Mouse (Mus musculus): ENCODE data around the gene Cldn13. TPM values are rescaled to one million over a fixed set of nuclear protein-coding genes. Genes with fewer than 3 reads are reported as not detected.

Cldn13 gene
- total and polyA plus RNA-seq, 3 experiments, result 1.9 to 41.2 TPM; not detected in 1

DNA sequence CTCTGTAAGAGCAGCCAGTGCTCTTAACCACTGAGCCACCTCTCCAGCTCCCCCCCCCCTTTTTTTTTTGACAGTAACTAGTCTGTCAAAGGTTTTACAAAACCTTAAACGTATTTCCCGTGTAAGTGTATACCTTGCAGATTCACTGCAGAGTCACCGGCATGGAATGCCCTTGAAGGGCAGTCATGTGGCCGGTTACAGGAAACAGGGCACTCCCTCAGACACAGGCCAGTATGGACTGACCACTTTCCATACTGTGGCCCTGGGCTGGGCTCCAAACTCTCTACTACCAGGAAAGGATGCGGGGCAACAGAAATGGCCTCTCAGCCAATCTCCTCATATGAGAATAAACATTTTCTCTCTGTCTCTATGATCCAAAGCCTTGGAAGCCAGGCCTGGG is 40.2 kb upstream of the Cldn13 start:
- DNase-seq (ENCODE audit: low spot score) (no peak), ATAC-seq (ENCODE audit: extremely low read depth, insufficient number of reproducible peaks, low FRiP score, poor library complexity, severe bottlenecking) (no peak)
- Histone ChIP-seq H3K4me3 (ENCODE audit: low read depth, low read length) (no peak overlapping the region), H3K4me1 (ENCODE audit: insufficient read depth, low read depth, low read length) (peaks cover 23% of the 10 kb centered on the region), H3K36me3 (replicated peaks) (no peaks in the 10 kb centered on the region), H3K27me3 (ENCODE audit: insufficient read depth, low read length) (peaks cover 41% of the 10 kb centered on the region), H3K9me3 (replicated peaks) (no peaks in the 10 kb centered on the region)
- TF ChIP-seq GATA2 (IDR thresholded peaks at IDR 0.05; ENCODE audit: borderline replicate concordance, low read depth, low read length) (no peak), CTCF (IDR thresholded peaks at IDR 0.05; ENCODE audit: low read depth, low read length) (no peak), TAL1 (conservative IDR thresholded peaks at IDR 0.05; ENCODE audit: low read depth, low read length) (no peak), GATA1 (IDR thresholded peaks at IDR 0.05; ENCODE audit: borderline replicate concordance, low read length) (no peak), POLR2AphosphoS5 (IDR thresholded peaks at IDR 0.05; ENCODE audit: insufficient replicate concordance, low read depth, low read length) (no peak)

DNA sequence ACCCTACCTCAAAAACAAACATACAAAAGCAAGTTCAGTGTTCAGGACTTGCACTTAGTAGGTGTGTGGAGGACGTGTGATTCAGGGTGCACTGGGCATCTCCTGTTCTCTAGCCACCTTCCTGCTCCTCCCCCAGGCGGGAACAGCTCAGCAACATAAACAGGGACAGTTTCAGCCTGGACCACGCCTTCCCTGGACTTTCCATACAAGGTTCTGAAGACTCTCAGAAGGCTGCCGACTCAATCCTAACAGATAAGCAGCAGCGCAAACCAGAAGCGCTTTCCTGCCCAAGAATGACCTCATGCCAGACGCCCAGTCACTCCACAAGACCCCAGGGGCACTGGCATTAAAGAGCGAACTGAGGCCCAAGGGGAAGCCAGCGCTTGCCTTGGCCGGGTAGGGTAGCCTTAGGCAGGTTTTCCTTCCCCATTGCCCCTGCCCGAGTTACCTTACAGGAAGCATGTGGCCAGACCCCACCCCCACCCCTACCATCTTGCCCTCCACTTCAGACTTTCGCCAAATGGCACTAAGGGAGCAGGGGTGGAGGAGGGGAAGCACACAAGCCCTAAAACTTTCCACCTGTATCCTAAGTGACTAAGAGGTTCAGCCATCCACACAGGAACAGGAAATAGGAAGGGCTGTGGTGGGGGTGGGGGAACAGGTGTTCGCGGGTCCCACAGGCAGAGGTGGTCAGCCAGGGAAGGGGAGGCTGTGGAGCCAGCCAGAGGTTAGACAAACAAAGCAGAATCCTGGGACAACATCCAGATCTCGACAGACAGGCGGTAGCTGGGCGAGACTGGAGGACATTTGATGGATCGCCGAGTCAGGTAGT is 35.9 kb upstream of the Cldn13 start:
- DNase-seq (ENCODE audit: low spot score), result no peak
- Histone ChIP-seq H3K27me3 (ENCODE audit: insufficient read depth, low read length) (peaks cover 49% of the 10 kb centered on the region), H3K4me3 (ENCODE audit: low read depth, low read length) (no peak overlapping the region), H3K4me1 (ENCODE audit: insufficient read depth, low read depth, low read length) (peaks cover 7% of the 10 kb centered on the region), H3K36me3 (replicated peaks) (no peaks in the 10 kb centered on the region), H3K9me3 (replicated peaks) (no peaks in the 10 kb centered on the region)
- ATAC-seq (ENCODE audit: extremely low read depth, insufficient number of reproducible peaks, low FRiP score, poor library complexity, severe bottlenecking), result no peak
- TF ChIP-seq CTCF (IDR thresholded peaks at IDR 0.05; ENCODE audit: low read depth, low read length) (no peak), GATA2 (IDR thresholded peaks at IDR 0.05; ENCODE audit: borderline replicate concordance, low read depth, low read length) (no peak), POLR2AphosphoS5 (IDR thresholded peaks at IDR 0.05; ENCODE audit: insufficient replicate concordance, low read depth, low read length) (no peak), GATA1 (IDR thresholded peaks at IDR 0.05; ENCODE audit: borderline replicate concordance, low read length) (no peak), TAL1 (conservative IDR thresholded peaks at IDR 0.05; ENCODE audit: low read depth, low read length) (no peak)

DNA sequence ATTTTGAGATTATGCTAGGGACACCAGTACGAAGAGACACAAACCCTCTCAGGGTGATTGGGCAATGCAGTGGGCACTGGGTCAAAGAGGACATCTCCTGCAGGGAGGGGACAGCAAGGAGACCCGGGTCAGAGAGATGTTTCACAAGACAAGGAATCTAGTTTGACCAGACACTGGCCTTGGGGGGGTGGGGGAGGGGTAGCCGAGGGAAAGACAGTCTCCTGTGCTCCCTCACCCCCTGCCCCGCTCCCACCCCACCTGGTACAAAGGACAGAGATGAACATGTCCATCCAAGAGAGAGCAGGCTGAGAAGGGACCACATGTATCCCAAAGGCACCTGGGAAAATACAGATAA is 32.7 kb upstream of the Cldn13 start:
- ATAC-seq (ENCODE audit: extremely low read depth, insufficient number of reproducible peaks, low FRiP score, poor library complexity, severe bottlenecking) (no peak), DNase-seq (ENCODE audit: low spot score) (no peak)
- no peaks in the 10 kb centered on the region for H3K36me3 ChIP-seq (replicated peaks)
- no peaks in the 10 kb centered on the region for H3K9me3 ChIP-seq (replicated peaks)
- TF ChIP-seq CTCF (IDR thresholded peaks at IDR 0.05; ENCODE audit: low read depth, low read length) (no peak), TAL1 (conservative IDR thresholded peaks at IDR 0.05; ENCODE audit: low read depth, low read length) (no peak), POLR2AphosphoS5 (IDR thresholded peaks at IDR 0.05; ENCODE audit: insufficient replicate concordance, low read depth, low read length) (no peak), GATA2 (IDR thresholded peaks at IDR 0.05; ENCODE audit: borderline replicate concordance, low read depth, low read length) (no peak), GATA1 (IDR thresholded peaks at IDR 0.05; ENCODE audit: borderline replicate concordance, low read length) (no peak)
- H3K27me3 ChIP-seq (ENCODE audit: insufficient read depth, low read length), result peaks cover 46% of the 10 kb centered on the region
- H3K4me1 ChIP-seq (ENCODE audit: insufficient read depth, low read depth, low read length), result peaks cover 7% of the 10 kb centered on the region
- H3K4me3 ChIP-seq (ENCODE audit: low read depth, low read length), result no peak overlapping the region

DNA sequence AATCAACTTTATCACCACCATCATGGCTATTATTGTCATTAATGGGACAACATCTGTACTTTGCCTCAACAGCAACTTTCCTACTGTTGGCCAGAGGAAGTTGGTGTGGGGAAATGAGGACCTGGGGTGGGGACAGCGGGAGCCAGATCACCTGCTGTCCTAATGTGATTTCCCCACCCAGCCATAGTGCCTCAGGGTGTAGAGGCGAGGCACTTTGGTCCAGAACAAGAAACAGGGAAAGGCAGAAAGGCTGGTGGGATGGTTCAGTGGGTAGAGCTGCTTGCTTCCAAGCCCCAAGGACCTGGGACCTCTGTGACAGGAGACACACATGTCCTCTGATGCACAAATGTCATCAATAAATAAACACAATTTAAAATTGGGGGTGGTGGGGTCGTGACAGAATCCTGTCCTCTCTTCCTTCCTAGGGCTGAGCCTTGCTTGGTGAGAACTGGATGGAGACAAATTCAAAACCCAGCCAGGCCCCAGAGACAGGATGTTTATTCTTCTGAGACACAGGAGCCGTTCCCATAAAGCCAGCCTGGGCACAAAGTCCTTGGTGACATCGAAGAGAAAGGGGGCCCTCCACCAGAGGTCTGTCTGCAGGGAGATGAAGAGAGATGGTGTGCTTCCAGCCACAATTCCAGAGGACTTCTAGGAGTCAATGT is 32.2 kb upstream of the Cldn13 start:
- Histone ChIP-seq H3K4me3 (ENCODE audit: low read depth, low read length) (no peak overlapping the region), H3K9me3 (replicated peaks) (no peaks in the 10 kb centered on the region), H3K4me1 (ENCODE audit: insufficient read depth, low read depth, low read length) (peaks cover 7% of the 10 kb centered on the region), H3K27me3 (ENCODE audit: insufficient read depth, low read length) (peaks cover 44% of the 10 kb centered on the region), H3K36me3 (replicated peaks) (no peaks in the 10 kb centered on the region)
- no peak for DNase-seq (ENCODE audit: low spot score)
- TF ChIP-seq GATA2 (IDR thresholded peaks at IDR 0.05; ENCODE audit: borderline replicate concordance, low read depth, low read length) (no peak), TAL1 (conservative IDR thresholded peaks at IDR 0.05; ENCODE audit: low read depth, low read length) (no peak), GATA1 (IDR thresholded peaks at IDR 0.05; ENCODE audit: borderline replicate concordance, low read length) (no peak), POLR2AphosphoS5 (IDR thresholded peaks at IDR 0.05; ENCODE audit: insufficient replicate concordance, low read depth, low read length) (no peak), CTCF (IDR thresholded peaks at IDR 0.05; ENCODE audit: low read depth, low read length) (no peak)
- ATAC-seq (ENCODE audit: extremely low read depth, insufficient number of reproducible peaks, low FRiP score, poor library complexity, severe bottlenecking), result no peak

DNA sequence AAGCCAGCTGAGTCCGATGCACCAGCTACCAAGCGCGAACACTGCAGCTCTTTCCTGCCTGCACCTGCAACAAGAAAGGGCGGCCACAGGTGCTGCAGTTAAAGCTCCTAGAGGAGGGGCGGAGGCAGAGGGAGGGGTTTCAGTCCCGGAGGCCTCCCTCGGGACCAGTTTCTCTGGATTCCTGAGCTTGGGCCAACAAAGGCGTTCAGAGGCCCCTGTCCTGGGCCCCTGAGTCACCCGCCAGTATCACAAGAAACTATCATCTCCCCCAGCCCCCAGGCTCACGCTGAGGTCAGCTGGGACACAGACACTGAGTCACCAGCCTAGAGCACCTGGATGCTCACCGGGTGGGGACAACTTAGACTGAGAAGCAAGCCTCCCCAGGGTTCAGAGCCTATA is 31.5 kb upstream of the Cldn13 start, which contains the start of gene Cldn4:
TSS of gene Cldn4 (minus strand) at position 78 of the 399 bp plus-strand sequence.
- ATAC-seq (ENCODE audit: extremely low read depth, insufficient number of reproducible peaks, low FRiP score, poor library complexity, severe bottlenecking), result no peak
- Histone ChIP-seq H3K9me3 (replicated peaks) (no peaks in the 10 kb centered on the region), H3K4me3 (ENCODE audit: low read depth, low read length) (no peak within 1 kb of the TSS), H3K27me3 (ENCODE audit: insufficient read depth, low read length) (peaks cover 38% of the 10 kb centered on the region), H3K36me3 (replicated peaks) (no peaks in the 10 kb centered on the region), H3K4me1 (ENCODE audit: insufficient read depth, low read depth, low read length) (peaks cover 10% of the 10 kb centered on the region)
- DNase-seq (ENCODE audit: low spot score), result no peak
- TF ChIP-seq CTCF (IDR thresholded peaks at IDR 0.05; ENCODE audit: low read depth, low read length) (no peak), POLR2AphosphoS5 (IDR thresholded peaks at IDR 0.05; ENCODE audit: insufficient replicate concordance, low read depth, low read length) (no peak), GATA1 (IDR thresholded peaks at IDR 0.05; ENCODE audit: borderline replicate concordance, low read length) (no peak), TAL1 (conservative IDR thresholded peaks at IDR 0.05; ENCODE audit: low read depth, low read length) (no peak)

Data from G1E (cell line).